In genomic region chr8:123854252-123854651, GRCm38 (mm10) we compare ENCODE assay signal across 20 mouse cellular contexts. TPM values are rescaled to one million over a fixed set of nuclear protein-coding genes. Genes with fewer than 3 reads are reported as not detected.
DNase-seq lines count a peak whose midpoint lies in the region; ATAC-seq and TF ChIP-seq lines count a peak whose summit lies in the region.
"Had no signal": no experiment of that assay in that cellular context is flagged by ENCODE, and none has a peak within 500 bp of the region (broad histone marks: within the 10 kb centered on the region; RNA-seq: fewer than 3 reads in every experiment).

No protein-coding gene starts in this region.

- peaks cover 10 to 34% of the 10 kb centered on the region in 2 experiments for H3K4me1 ChIP-seq in MEL (ENCODE audit: control insufficient read depth in 1 of 2, insufficient read depth in 2 of 2, low read length in 2 of 2)
- peaks cover 7% of the 10 kb centered on the region for H3K4me1 ChIP-seq in midbrain, embryonic 16.5 days (ENCODE audit: control insufficient read depth, insufficient read depth, low read length)

- H3K27me3 ChIP-seq in MEL (ENCODE audit: control insufficient read depth in 1 of 2, insufficient read depth in 2 of 2, low read length in 2 of 2), result no peaks in the 10 kb centered on the region
- H3K27me3 ChIP-seq in midbrain, embryonic 16.5 days (ENCODE audit: control insufficient read depth, insufficient read depth, low read depth, low read length), result no peaks in the 10 kb centered on the region
- H3K27me3 ChIP-seq: CH12.LX, Patski had no signal

- peaks cover 0 to 37% of the 10 kb centered on the region in 2 experiments; a peak in 2 of 4 replicates for H3K36me3 ChIP-seq in MEL (ENCODE audit: control insufficient read depth in 1 of 2, insufficient read depth in 2 of 2, low read length in 2 of 2)
- H3K36me3 ChIP-seq in midbrain, embryonic 16.5 days (ENCODE audit: control insufficient read depth, insufficient read depth, low read length), result no peaks in the 10 kb centered on the region

- TF ChIP-seq RAD21 in MEL (IDR thresholded peaks at IDR 0.05; ENCODE audit: low read depth, low read length), result no peak

- H3K4me3 ChIP-seq in MEL (ENCODE audit: control insufficient read depth in 1 of 2, insufficient read depth in 1 of 2, low read depth in 2 of 2, low read length in 2 of 2), result peak overlapping the region in 1 of 2 experiments; percentile 55; a peak in 2 of 4 replicates
- no peak overlapping the region for H3K4me3 ChIP-seq in midbrain, embryonic 16.5 days (ENCODE audit: low read depth, low read length)

- intact Hi-C loops in gastrocnemius, postnatal 14 days (cut with DNase I; ENCODE audit: low total_unique reads), result no loop called here

- WGBS in midbrain, embryonic 16.5 days, result 97% methylated on average over 1 of the region's 1 CpGs

- TF ChIP-seq EP300 in MEL (IDR thresholded peaks at IDR 0.05; ENCODE audit: low read depth in 1 of 2, low read length in 2 of 2), result peak; percentile 89 to 91

- no peak for TF ChIP-seq CTCF in MEL (IDR thresholded peaks at IDR 0.05 in 2 of 3, conservative IDR thresholded peaks at IDR 0.05 in 1 of 3; ENCODE audit: control insufficient read depth in 1 of 3, insufficient read depth in 1 of 3, low read depth in 2 of 3, low read length in 3 of 3, poor library complexity in 1 of 3, severe bottlenecking in 1 of 3)

- peak overlapping the region; percentile 37 for H3K9ac ChIP-seq in MEL (ENCODE audit: control insufficient read depth, low read depth, low read length, poor library complexity, severe bottlenecking)
- H3K9ac ChIP-seq in midbrain, embryonic 16.5 days (ENCODE audit: low read depth, low read length), result no peak overlapping the region

- peak overlapping the region; percentile 85 for H3K27ac ChIP-seq in MEL (ENCODE audit: control insufficient read depth, low read depth, low read length)
- H3K27ac ChIP-seq in midbrain, embryonic 16.5 days (ENCODE audit: low read length), result no peak overlapping the region

- no peak for ATAC-seq in midbrain, embryonic 16.5 days
- ATAC-seq: activated CD4-positive, CD25-positive, alpha-beta regulatory T cell, adult 4 months; CD4-positive, CD25-positive, alpha-beta regulatory T cell, adult 4 months; Patski had no signal

- peaks cover 78% of the 10 kb centered on the region for H3K79me2 ChIP-seq in MEL (ENCODE audit: control insufficient read depth, insufficient read depth, low read length, poor library complexity)

- peak; percentile 64 for DNase-seq in MEL (ENCODE audit: low read depth, low spot score)
- DNase-seq in MEL-GATA-1-ER (ENCODE audit: extremely low read depth, low read depth), result peak; percentile 52
- DNase-seq in gastrocnemius, postnatal 14 days, result no peak
- DNase-seq: adrenal gland, adult 2 months; adrenal gland, adult 8-10 months; adrenal gland, postnatal 10 days; adrenal gland, postnatal 14 days; adrenal gland, postnatal 25 days; adrenal gland, postnatal 36 days; B cell, adult 2 months; cerebellum, adult 11 months; cerebellum, adult 11-12 months; cerebellum, adult 18-20 months; cerebellum, adult 8-10 months had no signal

- H3K4me2 ChIP-seq in midbrain, embryonic 16.5 days (ENCODE audit: low read length), result no peak overlapping the region

- no peaks in the 10 kb centered on the region for H3K9me3 ChIP-seq in MEL (replicated peaks; ENCODE audit: insufficient read depth, low read length)
- no peaks in the 10 kb centered on the region for H3K9me3 ChIP-seq in midbrain, embryonic 16.5 days (replicated peaks; ENCODE audit: control insufficient read depth, low read length, poor library complexity, severe bottlenecking)
- H3K9me3 ChIP-seq: G1E had no signal

- no peak for TF ChIP-seq POLR2A in MEL (IDR thresholded peaks at IDR 0.05; ENCODE audit: control insufficient read depth in 1 of 2, insufficient read depth in 1 of 2, low read depth in 1 of 2, low read length in 2 of 2, poor library complexity in 1 of 2)

TF ChIP-seq in MEL, 35 proteins besides CTCF, POLR2A, EP300 and RAD21:
- TF ChIP-seq SIN3A (IDR thresholded peaks at IDR 0.05; ENCODE audit: low read length), result peak; percentile 80
- peak; percentile 71 for TF ChIP-seq TAL1 (IDR thresholded peaks at IDR 0.05; ENCODE audit: low read length)
- 0 out of 2 replicates have a peak, but pooled peaks have one; percentile 46 for TF ChIP-seq MAZ (IDR thresholded peaks at IDR 0.05; ENCODE audit: low read depth, low read length)
- no peak for TF ChIP-seq CHD1 (IDR thresholded peaks at IDR 0.05; ENCODE audit: low read depth, low read length)
- TF ChIP-seq GATA1 (IDR thresholded peaks at IDR 0.05; ENCODE audit: low read depth, low read length), result peak; percentile 89
- TF ChIP-seq POLR2AphosphoS5 (IDR thresholded peaks at IDR 0.05; ENCODE audit: borderline replicate concordance, low read depth, low read length), result no peak
- no peak for TF ChIP-seq USF2 (IDR thresholded peaks at IDR 0.05; ENCODE audit: borderline replicate concordance in 1 of 2, insufficient read depth in 1 of 2, low read depth in 1 of 2, low read length in 2 of 2)
- TF ChIP-seq MYB (IDR thresholded peaks at IDR 0.05; ENCODE audit: low read depth, low read length), result peak; percentile 83
- no peak; the same call in 1 of the 2 replicates for TF ChIP-seq RCOR1 (IDR thresholded peaks at IDR 0.05; ENCODE audit: low read depth, low read length)
- TF ChIP-seq MAFK (IDR thresholded peaks at IDR 0.05; ENCODE audit: borderline replicate concordance, low read depth, low read length), result no peak
- TF ChIP-seq TCF12 (IDR thresholded peaks at IDR 0.05; ENCODE audit: low read depth, low read length), result peak; percentile 84
- no peak for TF ChIP-seq NELFE (IDR thresholded peaks at IDR 0.05; ENCODE audit: low read depth, low read length)
- TF ChIP-seq BHLHE40 (IDR thresholded peaks at IDR 0.05; ENCODE audit: borderline replicate concordance, low read depth, low read length), result no peak
- no peak for TF ChIP-seq MXI1 (IDR thresholded peaks at IDR 0.05; ENCODE audit: low read depth, low read length)
- TF ChIP-seq ETS1 (IDR thresholded peaks at IDR 0.05; ENCODE audit: low read depth, low read length), result peak; percentile 84
- TF ChIP-seq SMC3 (IDR thresholded peaks at IDR 0.05; ENCODE audit: low read depth, low read length), result peak; percentile 3; the same call in 1 of the 2 replicates
- TF ChIP-seq ELF1 (IDR thresholded peaks at IDR 0.05; ENCODE audit: low read depth, low read length), result peak; percentile 72
TF ChIP-seq in MEL: peak in this region for 9.

RNA-seq across cellular contexts. Expression of gene Ccsap, which starts 5.8 kb away (rescaled TPM):
- total RNA-seq in MEL (2012; rRNA removed), result 6.7 and 7.0 TPM in 2 replicates
- 10 to 100 TPM in 1 of 2 experiments, not detected in 1; 12.1 TPM for polyA plus RNA-seq in MEL (2012; ENCODE audit: insufficient read depth in 1 of 2, insufficient read length in 2 of 2, low read depth in 1 of 2, low replicate concordance in 2 of 2, missing spikeins in 1 of 2)
- 3.8 and 4.1 TPM in 2 replicates for polyA plus RNA-seq in midbrain, embryonic 16.5 days (2015; fragmentation: Nextera tagmentation; extraction: Ambion mirVana)
- total RNA-seq in gastrocnemius, postnatal 14 days (2021), result 1 to 10 TPM; 1.1 to 1.8 TPM

RNA-seq across cellular contexts. Expression of gene Acta1, which starts 40.3 kb away (rescaled TPM):
- 0.23 TPM in 1 of 2 replicates, not detected in the other for total RNA-seq in MEL (2012; rRNA removed)
- under 1 TPM in 1 of 2 experiments, not detected in 1; 0.32 TPM for polyA plus RNA-seq in MEL (2012; ENCODE audit: insufficient read depth in 1 of 2, insufficient read length in 2 of 2, low read depth in 1 of 2, low replicate concordance in 2 of 2, missing spikeins in 1 of 2)
- polyA plus RNA-seq in midbrain, embryonic 16.5 days (2015; fragmentation: Nextera tagmentation; extraction: Ambion mirVana), result 8.9 and 10.4 TPM in 2 replicates
- over 10,000 TPM; 58,912 to 62,167 TPM for total RNA-seq in gastrocnemius, postnatal 14 days (2021)
- total RNA-seq: adrenal gland, postnatal 25 days; CH12.LX; G1E had no signal

RNA-seq across cellular contexts. Expression of gene Rab4a, which starts 48.5 kb away (rescaled TPM):
- 22.2 and 23.1 TPM in 2 replicates for total RNA-seq in MEL (2012; rRNA removed)
- polyA plus RNA-seq in MEL (2012; ENCODE audit: insufficient read depth in 1 of 2, insufficient read length in 2 of 2, low read depth in 1 of 2, low replicate concordance in 2 of 2, missing spikeins in 1 of 2), result 10 to 100 TPM in 1 of 2 experiments, not detected in 1; 44.6 TPM
- 79.2 and 81.0 TPM in 2 replicates for polyA plus RNA-seq in midbrain, embryonic 16.5 days (2015; fragmentation: Nextera tagmentation; extraction: Ambion mirVana)
- total RNA-seq in gastrocnemius, postnatal 14 days (2021), result 10 to 100 TPM; 13.3 to 14.4 TPM
- total RNA-seq: CH12.LX had no signal

Comparison
In these comparisons a context has a peak if more than half of its experiments do, and no peak if none do; other contexts are left out.
1. RNA of gene Acta1, which starts 40.3 kb away (total RNA-seq): 58,912 to 62,167 TPM in gastrocnemius, postnatal 14 days; 0.23 TPM in MEL; every median in the first group is over 1,000 times any median in the second.